Mouse (Mus musculus) cortical plate, adult 2 months (tissue): Measurements from ENCODE around the gene Tbx21. TPM values are rescaled to one million over a fixed set of nuclear protein-coding genes. Genes with fewer than 3 reads are reported as not detected.
A peak's percentile ranks its signal among the peaks of the same experiment; 100 is the strongest.

Experiments
- H3K27ac ChIP-seq: fragments of 200-500 bp; 2 replicates; pipeline ENCODE4 v1.5.1; 2012; ENCODE audit warnings: low read length, control low read depth, inconsistent platforms; ENCODE audit not compliant: insufficient read depth
- H3K4me1 ChIP-seq: fragments of 200-500 bp; 2 replicates; pipeline ENCODE4 v1.6.1; 2011; ENCODE audit warnings: low read length; ENCODE audit not compliant: control insufficient read depth, insufficient read depth
- H3K4me3 ChIP-seq: fragments of 200-500 bp; 2 replicates; pipeline ENCODE4 v1.5.1; 2011; ENCODE audit warnings: mild to moderate bottlenecking, low read length, control low read depth; ENCODE audit not compliant: insufficient read depth
- CTCF ChIP-seq: fragments of 200-500 bp; IDR thresholded peaks from 2 replicates; pipeline ENCODE4 v1.5.1; 2011; ENCODE audit warnings: mild to moderate bottlenecking, control low read depth, low read length; ENCODE audit not compliant: insufficient read depth; ENCODE audit errors: extremely low read depth
- POLR2A ChIP-seq: fragments of 200-500 bp; IDR thresholded peaks from 2 replicates; pipeline ENCODE4 v1.6.1; 2011; ENCODE audit warnings: mild to moderate bottlenecking, low read length, control low read depth; ENCODE audit not compliant: insufficient read depth; ENCODE audit errors: extremely low read depth
- polyA plus RNA-seq: library from polyadenylated mRNA; depleted of rRNA; stranded (reverse); fragments of >200 nt; gene quantifications from 2 replicates; pipeline ENCODE4 v1.2.3, GENCODE M21; 2012; rRNA removed

Gene Tbx21
- polyA plus RNA-seq, 1 experiment, result 0.10 TPM

DNA sequence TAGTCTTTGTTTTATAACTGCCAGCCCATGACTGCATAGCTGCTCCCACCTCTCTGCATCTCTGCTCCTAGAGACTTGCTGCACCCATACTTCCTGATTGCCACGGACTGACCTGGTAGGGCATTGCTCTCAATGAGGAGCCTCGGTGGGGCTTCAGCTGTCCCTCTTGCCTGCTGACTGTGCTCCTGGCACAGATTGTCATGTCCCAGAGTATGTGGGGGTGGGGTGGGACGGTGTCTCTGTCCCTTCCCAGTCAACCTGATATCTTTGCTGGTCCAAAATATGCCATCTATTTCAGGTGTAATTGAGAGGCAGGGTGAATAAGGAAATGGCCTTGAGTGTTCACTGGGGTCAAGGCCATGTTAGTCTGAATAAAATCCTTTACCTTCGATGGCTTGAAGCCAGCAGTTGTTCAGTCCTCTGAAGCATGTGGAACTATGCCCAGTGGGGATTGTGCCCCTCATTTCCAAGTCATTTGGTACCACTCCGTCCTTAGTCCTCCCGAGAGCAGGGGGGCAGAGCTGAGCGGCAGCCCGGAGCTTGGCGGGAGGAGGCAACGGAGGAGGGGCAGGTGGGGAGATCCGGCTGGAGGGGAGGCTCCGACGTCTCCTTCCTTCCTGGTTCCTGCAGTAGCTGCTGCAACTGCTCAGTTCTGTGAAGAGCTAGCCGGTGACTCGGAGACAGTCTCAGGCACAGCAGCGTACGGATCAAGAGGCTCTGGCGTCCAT lies 64.8 kb downstream of the Tbx21 start, which contains the start of gene Osbpl7:
Gene Osbpl7, plus strand, starts transcription at position 413 of the 728 bp plus-strand sequence.
- TF ChIP-seq POLR2A (peak; percentile 84), CTCF (peak; percentile 40; the same call in 1 of the 2 replicates)
- no peak within 1 kb of the TSS for H3K27ac ChIP-seq
- H3K4me1 ChIP-seq, result peaks cover 1% of the 10 kb centered on the region; the same call in 1 of the 2 replicates
- H3K4me3 ChIP-seq, result peak within 1 kb of the TSS; percentile 54

DNA sequence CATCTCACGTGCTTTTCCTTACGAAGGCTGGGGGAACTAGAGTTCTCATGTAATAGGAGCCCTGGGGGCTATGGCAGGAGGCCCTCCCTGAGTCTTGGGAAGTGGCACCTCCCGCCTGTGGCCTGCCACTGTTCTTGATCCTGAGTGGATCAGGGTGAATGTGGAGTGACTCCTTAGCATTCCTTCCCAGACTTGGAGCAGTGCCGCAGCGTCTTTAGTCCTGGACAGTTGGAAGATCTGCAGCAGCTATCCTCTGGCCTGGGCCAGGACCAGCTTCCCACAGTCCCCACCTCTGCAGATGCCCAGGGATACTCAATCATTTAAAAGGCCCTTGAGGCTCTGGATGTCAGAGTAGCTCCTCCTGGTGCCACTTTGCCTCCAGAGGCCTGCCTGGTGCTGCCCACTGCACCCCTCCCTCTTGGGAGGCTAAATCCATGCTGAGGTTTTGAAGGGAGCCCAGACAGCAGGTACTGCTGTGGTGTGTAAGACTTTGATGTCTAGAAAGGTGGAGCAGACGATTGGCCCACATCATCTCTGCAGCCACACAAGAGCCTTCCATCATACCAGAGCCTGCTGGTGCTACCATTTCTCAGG lies 65.5 kb downstream of the Tbx21 start:
- no peak overlapping the region for H3K4me3 ChIP-seq
- H3K4me1 ChIP-seq, result peaks cover 4% of the 10 kb centered on the region
- TF ChIP-seq POLR2A, result no peak
- TF ChIP-seq CTCF, result no peak
- H3K27ac ChIP-seq, result no peak overlapping the region

DNA sequence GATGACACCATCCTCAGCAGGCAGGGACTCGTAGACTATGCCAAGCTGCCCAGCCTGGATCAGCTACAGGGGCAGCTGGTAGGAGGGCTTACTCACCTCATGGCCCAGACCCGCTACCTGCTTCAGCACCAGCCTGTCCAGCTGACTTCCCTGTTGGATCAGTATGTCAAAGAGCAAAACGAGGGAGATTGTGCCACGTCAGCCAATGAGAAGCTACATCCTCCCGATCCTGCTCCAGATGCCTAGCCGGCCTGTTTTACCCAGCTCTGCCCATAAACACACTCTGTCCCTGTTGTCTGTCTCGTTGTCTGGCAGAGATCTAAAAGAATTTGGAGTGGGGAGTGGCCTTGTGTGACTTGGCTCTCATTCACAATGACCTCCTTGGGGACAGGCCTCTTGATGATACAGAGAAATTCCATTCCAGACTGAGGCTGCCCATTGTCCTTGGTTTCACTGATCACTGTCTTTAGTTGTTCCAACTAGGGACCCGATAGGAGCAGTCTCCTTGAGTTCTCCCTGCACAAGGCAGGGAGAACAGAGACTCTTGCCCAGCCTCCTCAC lies 67.0 kb downstream of the Tbx21 start:
- Histone ChIP-seq H3K4me3 (no peak overlapping the region), H3K4me1 (peaks cover 4% of the 10 kb centered on the region), H3K27ac (no peak overlapping the region)
- TF ChIP-seq CTCF, result no peak
- no peak for TF ChIP-seq POLR2A

Other genes with a start within 250 kb of the Tbx21 start
- gene Cdk5rap3, start 198.8 kb downstream of the Tbx21 start, polyA plus RNA-seq, result 42.9 and 44.8 TPM in 2 replicates
- gene Prr15l, start 187.2 kb downstream of the Tbx21 start, polyA plus RNA-seq, result not detected in 2 replicates
- 40.8 and 41.4 TPM in 2 replicates for gene Pnpo, start 171.3 kb downstream of the Tbx21 start, polyA plus RNA-seq
- gene Sp2, start 132.4 kb downstream of the Tbx21 start, polyA plus RNA-seq, result 10.3 and 10.4 TPM in 2 replicates
- 0.69 and 0.85 TPM in 2 replicates for gene Sp6, start 101.9 kb downstream of the Tbx21 start, polyA plus RNA-seq
- gene Scrn2, start 85.4 kb downstream of the Tbx21 start, polyA plus RNA-seq, result 4.4 and 6.3 TPM in 2 replicates
- gene Lrrc46, start 73.9 kb downstream of the Tbx21 start, polyA plus RNA-seq, result 0.91 and 1.1 TPM in 2 replicates
- 67.7 and 68.6 TPM in 2 replicates for gene Mrpl10, start 73.8 kb downstream of the Tbx21 start, polyA plus RNA-seq
- 14.0 and 14.1 TPM in 2 replicates for gene Osbpl7, start 64.7 kb downstream of the Tbx21 start, polyA plus RNA-seq
- gene Tbkbp1, start 36.2 kb upstream of the Tbx21 start, polyA plus RNA-seq, result 54.5 and 59.5 TPM in 2 replicates
- 73.2 and 76.8 TPM in 2 replicates for gene Kpnb1, start 72.5 kb upstream of the Tbx21 start, polyA plus RNA-seq
- 81.2 and 88.0 TPM in 2 replicates for gene Npepps, start 165.3 kb upstream of the Tbx21 start, polyA plus RNA-seq
- gene Mrpl45, start 200.4 kb upstream of the Tbx21 start, polyA plus RNA-seq, result 27.7 and 29.5 TPM in 2 replicates
- 0.15 and 0.21 TPM in 2 replicates for gene Gpr179, start 236.7 kb upstream of the Tbx21 start, polyA plus RNA-seq
- 47.9 and 49.7 TPM in 2 replicates for gene Socs7, start 247.2 kb upstream of the Tbx21 start, polyA plus RNA-seq